Mouse (Mus musculus): ENCODE results near the gene Fbn1. TPM values are rescaled to one million over a fixed set of nuclear protein-coding genes. Genes with fewer than 3 reads are reported as not detected.

The Fbn1 gene
- polyA plus RNA-seq, 1 experiment from 2014 or later: 15.5 TPM

DNA sequence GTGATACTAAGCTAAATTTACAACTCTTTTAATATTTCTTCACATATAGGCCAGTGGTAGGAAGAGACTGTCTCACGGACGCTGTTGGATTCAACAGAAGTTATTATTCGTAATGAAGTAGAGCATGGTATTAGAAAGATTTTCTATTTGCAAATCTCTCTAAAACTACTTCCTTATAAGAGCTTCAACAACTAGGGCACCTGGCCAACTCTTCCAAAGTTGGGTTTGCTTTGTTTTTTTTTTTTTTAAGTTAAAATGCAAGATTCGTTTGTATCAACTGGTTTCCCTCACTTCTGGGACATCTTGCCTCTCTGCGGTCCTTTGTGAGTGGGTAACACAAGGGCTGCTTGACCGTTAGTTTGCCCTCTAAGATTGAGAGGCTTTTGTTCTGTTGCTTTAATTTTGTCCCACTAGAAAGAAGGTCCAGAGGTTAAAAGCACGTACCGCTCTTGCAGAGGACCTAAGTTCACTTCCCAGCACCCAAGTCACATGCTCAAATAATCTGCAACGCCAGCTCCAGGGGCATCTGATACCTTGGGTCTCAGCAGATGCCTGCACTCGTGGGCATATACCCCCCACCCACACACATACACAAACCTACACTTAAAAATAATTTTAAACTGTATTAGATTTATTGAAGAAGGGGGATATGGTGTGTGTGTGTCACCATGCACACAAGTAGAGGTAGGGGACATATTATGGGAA lies 91.1 kb downstream of the Fbn1 start:
- 75% methylated on average over 10 of the region's 10 CpGs for WGBS
- Histone ChIP-seq H3K9ac (replicated peaks; ENCODE audit: low read length) (no peak overlapping the region), H3K4me2 (replicated peaks; ENCODE audit: low read depth, low read length) (no peak overlapping the region), H3K4me1 (ENCODE audit: insufficient read depth, low read length) (no peaks in the 10 kb centered on the region), H3K4me3 (ENCODE audit: low read length) (no peak overlapping the region), H3K36me3 (ENCODE audit: insufficient read depth, low read length) (no peaks in the 10 kb centered on the region), H3K27ac (ENCODE audit: low read length) (no peak overlapping the region), H3K27me3 (ENCODE audit: insufficient read depth, low read length) (no peaks in the 10 kb centered on the region), H3K9me3 (ENCODE audit: low read length) (no peaks in the 10 kb centered on the region)
- ATAC-seq (ENCODE audit: low FRiP score, low TSS enrichment): no peak

DNA sequence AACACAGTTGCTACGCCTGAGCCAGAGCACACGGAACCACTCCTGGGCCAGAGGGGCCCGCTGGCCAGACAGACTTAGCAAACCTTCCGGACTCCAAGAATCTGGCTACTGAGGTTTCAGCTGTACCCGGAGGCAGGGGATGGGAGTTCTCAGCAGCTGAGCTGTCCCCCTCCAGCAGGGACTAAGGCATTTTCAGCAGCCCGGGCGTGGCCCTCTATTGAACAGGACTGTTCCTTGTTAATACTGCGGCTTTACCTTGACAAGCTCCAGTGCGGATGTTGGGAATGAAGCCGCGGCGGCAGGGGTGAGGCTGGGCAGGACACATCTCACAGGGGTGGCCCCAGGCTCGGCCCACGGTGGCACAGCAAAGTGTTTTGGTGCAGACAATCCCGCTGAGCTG lies 95.4 kb downstream of the Fbn1 start:
- Histone ChIP-seq H3K9ac (replicated peaks; ENCODE audit: low read length) (no peak overlapping the region), H3K9me3 (ENCODE audit: low read length) (no peaks in the 10 kb centered on the region), H3K36me3 (ENCODE audit: insufficient read depth, low read length) (no peaks in the 10 kb centered on the region), H3K27ac (ENCODE audit: low read length) (no peak overlapping the region), H3K4me1 (ENCODE audit: insufficient read depth, low read length) (no peaks in the 10 kb centered on the region), H3K4me3 (ENCODE audit: low read length) (no peak overlapping the region), H3K4me2 (replicated peaks; ENCODE audit: low read depth, low read length) (no peak overlapping the region), H3K27me3 (ENCODE audit: insufficient read depth, low read length) (no peaks in the 10 kb centered on the region)
- ATAC-seq (ENCODE audit: low FRiP score, low TSS enrichment): no peak
- 89% methylated on average over 15 of the region's 15 CpGs for WGBS

DNA sequence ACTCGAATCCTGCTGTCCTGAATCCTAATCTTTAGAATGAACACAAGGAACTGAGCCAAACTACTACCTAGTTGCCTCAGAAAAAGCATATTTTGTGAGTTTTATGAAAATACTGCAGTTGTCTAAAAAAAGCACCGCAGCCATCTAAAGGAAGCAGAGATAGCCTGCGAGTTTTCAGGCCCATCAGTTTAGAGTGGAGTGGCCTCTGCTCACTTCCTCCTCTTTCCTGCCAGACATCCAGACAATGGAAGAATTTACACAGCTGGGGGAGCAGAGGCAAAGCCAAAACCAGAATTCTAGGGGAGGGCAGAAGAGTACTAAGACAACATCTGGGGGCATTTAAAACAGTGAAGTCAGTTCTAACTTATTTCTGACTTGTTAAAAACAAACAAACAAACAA lies 96.0 kb downstream of the Fbn1 start:
- no peak overlapping the region for H3K4me3 ChIP-seq (ENCODE audit: low read length)
- no peaks in the 10 kb centered on the region for H3K4me1 ChIP-seq (ENCODE audit: insufficient read depth, low read length)
- H3K9me3 ChIP-seq (ENCODE audit: low read length): no peaks in the 10 kb centered on the region
- 87% methylated on average over 3 of the region's 3 CpGs for WGBS
- H3K36me3 ChIP-seq (ENCODE audit: insufficient read depth, low read length): no peaks in the 10 kb centered on the region
- no peak overlapping the region for H3K9ac ChIP-seq (replicated peaks; ENCODE audit: low read length)
- H3K4me2 ChIP-seq (replicated peaks; ENCODE audit: low read depth, low read length): no peak overlapping the region
- no peak overlapping the region for H3K27ac ChIP-seq (ENCODE audit: low read length)
- H3K27me3 ChIP-seq (ENCODE audit: insufficient read depth, low read length): no peaks in the 10 kb centered on the region
- no peak for ATAC-seq (ENCODE audit: low FRiP score, low TSS enrichment)

DNA sequence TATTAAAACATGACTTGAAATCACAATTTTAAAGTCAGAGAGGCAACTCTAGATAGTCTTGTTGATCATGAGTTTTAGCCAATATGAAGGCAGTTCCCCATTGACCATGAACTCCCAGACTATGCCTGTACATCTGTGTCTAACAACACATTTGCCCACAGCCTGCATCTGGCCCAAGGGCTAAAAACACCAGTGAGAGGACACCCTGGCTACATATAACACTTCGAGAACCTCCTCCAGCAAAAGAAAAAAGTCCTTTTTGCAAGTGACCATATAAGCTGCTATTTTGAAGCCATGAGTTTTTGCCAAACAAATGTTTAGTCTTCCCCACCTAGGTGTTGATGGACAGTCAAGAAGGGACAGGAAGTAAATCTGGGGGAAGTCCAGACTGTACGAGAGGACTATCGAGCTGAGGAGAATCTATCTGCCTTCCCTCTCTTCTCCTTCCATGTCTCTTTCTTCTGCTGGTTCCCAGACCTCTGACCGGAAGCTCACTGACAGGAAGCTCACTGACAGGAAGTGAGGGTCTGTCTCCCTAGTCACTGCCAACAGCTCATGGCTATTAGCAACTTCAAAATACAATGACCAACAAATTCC lies 103.2 kb downstream of the Fbn1 start:
- H3K27ac ChIP-seq (ENCODE audit: low read length): no peak overlapping the region

DNA sequence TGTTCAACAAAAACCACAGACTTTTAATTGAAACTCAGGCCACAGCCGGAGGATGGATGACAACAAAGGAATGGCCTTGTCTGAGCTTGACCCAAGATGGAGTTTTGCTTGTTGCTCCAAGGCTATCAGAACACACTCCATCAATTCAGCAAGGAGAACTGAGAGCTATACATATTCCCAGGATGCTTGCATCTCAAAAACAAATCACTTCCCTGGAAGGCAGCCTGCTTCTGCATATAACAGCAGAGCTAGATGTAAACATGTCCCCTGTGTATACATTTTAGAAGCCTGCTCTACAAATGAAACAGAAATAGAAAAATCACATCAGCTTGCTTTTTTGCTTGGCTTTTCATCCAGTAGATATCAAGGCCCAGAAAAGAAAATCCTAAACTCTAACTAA lies 105.5 kb downstream of the Fbn1 start:
- Histone ChIP-seq H3K4me3 (ENCODE audit: low read length) (no peak overlapping the region), H3K4me2 (replicated peaks; ENCODE audit: low read depth, low read length) (no peak overlapping the region), H3K36me3 (ENCODE audit: insufficient read depth, low read length) (no peaks in the 10 kb centered on the region; the same call in 1 of the 2 replicates), H3K27me3 (ENCODE audit: insufficient read depth, low read length) (no peaks in the 10 kb centered on the region), H3K9me3 (ENCODE audit: low read length) (no peaks in the 10 kb centered on the region), H3K27ac (ENCODE audit: low read length) (no peak overlapping the region), H3K9ac (replicated peaks; ENCODE audit: low read length) (no peak overlapping the region), H3K4me1 (ENCODE audit: insufficient read depth, low read length) (no peaks in the 10 kb centered on the region)
- no peak for ATAC-seq (ENCODE audit: low FRiP score, low TSS enrichment)
- WGBS: 85% methylated on average over 1 of the region's 1 CpGs

More for the DNA sequence above, 103.2 kb downstream of the Fbn1 start:
- Histone ChIP-seq H3K36me3 (ENCODE audit: insufficient read depth, low read length) (no peaks in the 10 kb centered on the region; the same call in 1 of the 2 replicates), H3K4me2 (replicated peaks; ENCODE audit: low read depth, low read length) (no peak overlapping the region), H3K4me3 (ENCODE audit: low read length) (no peak overlapping the region), H3K27me3 (ENCODE audit: insufficient read depth, low read length) (no peaks in the 10 kb centered on the region), H3K9ac (replicated peaks; ENCODE audit: low read length) (no peak overlapping the region), H3K9me3 (ENCODE audit: low read length) (no peaks in the 10 kb centered on the region), H3K4me1 (ENCODE audit: insufficient read depth, low read length) (no peaks in the 10 kb centered on the region)
- 71% methylated on average over 4 of the region's 4 CpGs for WGBS
- ATAC-seq (ENCODE audit: low FRiP score, low TSS enrichment): no peak

DNA sequence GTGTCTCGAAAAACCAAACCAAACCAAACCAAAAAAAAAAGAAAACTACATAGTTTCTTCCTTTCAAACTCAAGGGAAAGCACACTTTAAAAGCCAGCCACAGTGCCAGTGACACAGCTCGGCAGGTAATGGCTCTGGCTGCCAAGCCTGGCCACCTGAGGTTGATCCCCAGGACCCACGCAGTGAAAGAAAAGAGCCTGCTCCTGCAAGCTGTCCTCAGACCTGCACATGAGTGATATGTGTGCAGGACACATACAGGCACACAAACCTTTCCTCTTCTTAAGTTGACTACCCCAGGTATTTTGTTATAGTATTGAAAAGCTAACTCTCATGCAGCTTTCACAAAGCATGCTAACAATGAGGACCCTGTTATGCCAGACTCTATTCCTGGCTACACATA lies 107.7 kb downstream of the Fbn1 start:
- no peak for ATAC-seq (ENCODE audit: low FRiP score, low TSS enrichment)
- no peaks in the 10 kb centered on the region for H3K27me3 ChIP-seq (ENCODE audit: insufficient read depth, low read length)
- no peaks in the 10 kb centered on the region for H3K4me1 ChIP-seq (ENCODE audit: insufficient read depth, low read length)
- no peak overlapping the region for H3K27ac ChIP-seq (ENCODE audit: low read length)
- H3K4me3 ChIP-seq (ENCODE audit: low read length): no peak overlapping the region
- H3K36me3 ChIP-seq (ENCODE audit: insufficient read depth, low read length): no peaks in the 10 kb centered on the region; the same call in 1 of the 2 replicates
- H3K4me2 ChIP-seq (replicated peaks; ENCODE audit: low read depth, low read length): no peak overlapping the region
- H3K9me3 ChIP-seq (ENCODE audit: low read length): no peaks in the 10 kb centered on the region
- 89% methylated on average over 3 of the region's 3 CpGs for WGBS
- no peak overlapping the region for H3K9ac ChIP-seq (replicated peaks; ENCODE audit: low read length)

DNA sequence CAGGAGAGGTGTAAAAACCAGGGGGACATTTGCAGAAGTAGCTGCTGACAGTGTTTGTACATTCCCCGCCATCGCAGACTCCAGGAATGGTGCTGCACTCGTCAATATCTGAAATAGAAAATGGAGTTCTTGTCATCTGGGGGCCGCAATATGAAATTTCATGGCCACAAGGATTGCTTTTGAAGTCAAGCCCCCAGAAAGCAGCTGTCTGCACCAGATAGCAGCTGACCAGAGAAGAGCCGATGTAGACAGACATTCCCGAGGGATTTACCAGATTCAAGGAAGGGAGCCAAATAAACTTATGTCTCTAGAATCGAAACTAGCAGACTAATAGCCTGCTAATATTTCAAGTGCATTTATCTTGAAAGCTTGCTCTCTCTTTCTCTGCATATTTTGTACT lies 110.0 kb downstream of the Fbn1 start:
- WGBS: 84% methylated on average over 7 of the region's 7 CpGs
- Histone ChIP-seq H3K9me3 (ENCODE audit: low read length) (no peaks in the 10 kb centered on the region), H3K27ac (ENCODE audit: low read length) (no peak overlapping the region)

DNA sequence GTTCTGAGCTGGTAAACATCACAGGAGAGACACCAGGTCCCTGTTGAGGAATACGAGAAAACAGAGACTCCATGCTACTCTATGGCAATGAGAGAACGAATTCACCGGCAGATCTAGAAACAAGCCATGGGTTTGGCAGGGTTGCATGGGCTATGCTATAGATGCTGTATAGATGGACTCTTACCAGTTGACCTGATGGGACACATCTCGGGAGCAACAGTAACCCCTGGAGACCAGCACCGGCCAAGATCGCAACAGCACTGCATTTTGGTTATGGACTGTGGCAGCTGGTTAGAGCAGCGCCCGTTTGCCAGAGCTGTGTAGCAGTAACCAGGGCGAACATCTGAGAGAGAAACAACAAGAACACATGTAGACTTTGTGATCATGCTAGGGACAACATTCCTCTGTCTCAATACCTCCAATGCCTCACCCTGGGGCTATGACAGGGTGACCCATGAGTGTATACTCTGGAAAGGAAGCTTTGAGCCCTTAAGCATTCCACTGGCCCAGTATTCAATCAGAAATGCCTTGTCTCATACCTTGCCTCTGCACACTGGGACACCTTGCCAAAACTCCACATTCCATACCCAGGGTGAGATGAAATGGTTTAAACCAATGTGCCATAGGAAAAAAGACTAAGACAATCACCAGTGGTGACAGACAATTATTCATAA lies 113.2 kb downstream of the Fbn1 start:
- Histone ChIP-seq H3K9ac (replicated peaks; ENCODE audit: low read length) (no peak overlapping the region), H3K4me1 (ENCODE audit: insufficient read depth, low read length) (0 out of 2 replicates have a peak, but pooled peaks cover 3% of the 10 kb centered on the region), H3K27me3 (ENCODE audit: insufficient read depth, low read length) (no peaks in the 10 kb centered on the region), H3K27ac (ENCODE audit: low read length) (no peak overlapping the region), H3K4me2 (replicated peaks; ENCODE audit: low read depth, low read length) (no peak overlapping the region), H3K4me3 (ENCODE audit: low read length) (no peak overlapping the region), H3K9me3 (ENCODE audit: low read length) (no peaks in the 10 kb centered on the region), H3K36me3 (ENCODE audit: insufficient read depth, low read length) (peaks cover 3% of the 10 kb centered on the region; the same call in 1 of the 2 replicates)
- 92% methylated on average over 9 of the region's 9 CpGs for WGBS
- ATAC-seq (ENCODE audit: low FRiP score, low TSS enrichment): no peak

More for the DNA sequence above, 110.0 kb downstream of the Fbn1 start:
- no peak overlapping the region for H3K9ac ChIP-seq (replicated peaks; ENCODE audit: low read length)
- H3K4me3 ChIP-seq (ENCODE audit: low read length): no peak overlapping the region
- no peaks in the 10 kb centered on the region for H3K27me3 ChIP-seq (ENCODE audit: insufficient read depth, low read length)
- ATAC-seq (ENCODE audit: low FRiP score, low TSS enrichment): no peak
- no peak overlapping the region for H3K4me2 ChIP-seq (replicated peaks; ENCODE audit: low read depth, low read length)
- H3K36me3 ChIP-seq (ENCODE audit: insufficient read depth, low read length): peaks cover 3% of the 10 kb centered on the region; the same call in 1 of the 2 replicates
- no peaks in the 10 kb centered on the region for H3K4me1 ChIP-seq (ENCODE audit: insufficient read depth, low read length)

DNA sequence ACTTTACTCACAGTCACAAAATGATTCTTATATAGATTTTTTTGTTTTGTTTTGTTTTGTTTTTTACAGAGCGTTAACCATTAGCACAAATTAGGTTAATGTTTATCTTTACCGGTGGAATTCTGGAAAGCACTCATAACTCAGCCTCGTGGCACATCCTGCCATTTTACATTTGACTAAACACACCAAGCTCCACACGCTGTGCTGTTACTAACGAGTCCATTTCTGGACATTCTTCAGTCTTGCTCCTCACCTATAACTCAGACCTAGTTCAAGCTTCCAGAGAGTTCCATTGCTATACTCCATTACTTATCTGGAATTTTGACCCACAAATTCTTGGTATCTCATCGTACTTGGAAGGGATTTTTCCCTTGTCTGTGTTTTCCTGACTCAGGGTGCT lies 116.2 kb downstream of the Fbn1 start:
- ATAC-seq (ENCODE audit: low FRiP score, low TSS enrichment): no peak
- H3K4me3 ChIP-seq (ENCODE audit: low read length): no peak overlapping the region
- H3K27me3 ChIP-seq (ENCODE audit: insufficient read depth, low read length): no peaks in the 10 kb centered on the region
- H3K4me1 ChIP-seq (ENCODE audit: insufficient read depth, low read length): 0 out of 2 replicates have a peak, but pooled peaks cover 3% of the 10 kb centered on the region
- H3K27ac ChIP-seq (ENCODE audit: low read length): no peak overlapping the region
- 61% methylated on average over 6 of the region's 6 CpGs for WGBS
- H3K9me3 ChIP-seq (ENCODE audit: low read length): no peaks in the 10 kb centered on the region
- H3K4me2 ChIP-seq (replicated peaks; ENCODE audit: low read depth, low read length): no peak overlapping the region
- H3K9ac ChIP-seq (replicated peaks; ENCODE audit: low read length): no peak overlapping the region
- H3K36me3 ChIP-seq (ENCODE audit: insufficient read depth, low read length): peaks cover 15% of the 10 kb centered on the region

DNA sequence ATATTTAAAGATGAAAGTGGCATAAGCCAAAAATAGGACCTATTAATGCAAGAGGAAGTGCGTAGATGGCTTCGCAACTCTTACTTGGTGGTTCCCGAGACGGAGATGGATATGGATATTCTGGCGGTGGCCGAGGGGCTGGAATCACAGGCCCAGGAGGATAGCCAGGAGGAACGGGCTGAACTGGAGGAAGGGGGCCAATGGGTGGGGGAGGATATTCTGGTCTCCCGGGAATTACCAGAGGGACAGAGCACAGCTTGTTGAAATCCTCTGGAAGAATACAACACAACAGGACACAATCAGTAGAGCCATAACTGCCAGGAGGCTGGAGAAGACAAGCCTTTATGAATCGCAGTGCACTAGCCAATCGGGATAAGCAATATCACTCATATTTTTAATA lies 118.0 kb downstream of the Fbn1 start:
- Histone ChIP-seq H3K9ac (replicated peaks; ENCODE audit: low read length) (no peak overlapping the region), H3K4me1 (ENCODE audit: insufficient read depth, low read length) (0 out of 2 replicates have a peak, but pooled peaks cover 3% of the 10 kb centered on the region), H3K27me3 (ENCODE audit: insufficient read depth, low read length) (no peaks in the 10 kb centered on the region), H3K36me3 (ENCODE audit: insufficient read depth, low read length) (peaks cover 15% of the 10 kb centered on the region), H3K9me3 (ENCODE audit: low read length) (no peaks in the 10 kb centered on the region), H3K4me3 (ENCODE audit: low read length) (no peak overlapping the region), H3K4me2 (replicated peaks; ENCODE audit: low read depth, low read length) (no peak overlapping the region), H3K27ac (ENCODE audit: low read length) (no peak overlapping the region)
- WGBS: 95% methylated on average over 10 of the region's 10 CpGs
- ATAC-seq (ENCODE audit: low FRiP score, low TSS enrichment): no peak

Data from kidney, embryonic 16.5 days (tissue).